Mouse (Mus musculus) heart, embryonic 16.5 days (tissue): Measurements from ENCODE around the gene Cysrt1. TPM values are rescaled to one million over a fixed set of nuclear protein-coding genes. Genes with fewer than 3 reads are reported as not detected.
A peak's percentile ranks its signal among the peaks of the same experiment; 100 is the strongest.
"Not testable (repeated sequence)": the region's sequence is repeated elsewhere in the genome, so short reads cannot be mapped to it uniquely, and the experiment has no call there.

Experiments
- ATAC-seq: fragments of 200-750 bp; cut with Nextera tagmentation; replicated peaks from 2 replicates; pipeline ENCODE4 v1.8.0; 2017; ENCODE audit warnings: moderate number of reproducible peaks; ENCODE audit not compliant: insufficient read depth, low FRiP score; ENCODE audit errors: extremely low read depth
- H3K27ac ChIP-seq: fragments of 300-500 bp; sonication (generic); 2 replicates; pipeline ENCODE4 v1.5.1; 2014; ENCODE audit warnings: mild to moderate bottlenecking, low read length, control low read depth, moderate library complexity
- H3K27me3 ChIP-seq: fragments of 300-500 bp; sonication (generic); 2 replicates; pipeline ENCODE4 v1.6.1; 2014; ENCODE audit warnings: low read length, mixed read lengths; ENCODE audit not compliant: control insufficient read depth, insufficient read depth
- H3K36me3 ChIP-seq: fragments of 300-500 bp; sonication (generic); 2 replicates; pipeline ENCODE4 v1.6.1; 2014; ENCODE audit not compliant: control insufficient read depth, insufficient read depth
- H3K4me1 ChIP-seq: fragments of 300-500 bp; sonication (generic); 2 replicates; pipeline ENCODE4 v1.6.1; 2014; ENCODE audit warnings: low read length, mixed read lengths; ENCODE audit not compliant: control insufficient read depth, insufficient read depth
- H3K4me2 ChIP-seq: fragments of 300-500 bp; sonication (generic); 2 replicates; pipeline ENCODE4 v1.6.1; 2014; ENCODE audit warnings: low read depth, mild to moderate bottlenecking, control low read depth, low read length
- H3K4me3 ChIP-seq: fragments of 300-500 bp; sonication (generic); 2 replicates; pipeline ENCODE4 v1.5.1; 2014; ENCODE audit warnings: mild to moderate bottlenecking, control low read depth, low read length
- H3K9ac ChIP-seq: fragments of 300-500 bp; sonication (generic); 2 replicates; pipeline ENCODE4 v1.6.1; 2014; ENCODE audit warnings: low read length, control low read depth
- H3K9me3 ChIP-seq: fragments of 300-500 bp; sonication (generic); replicated peaks from 2 replicates; pipeline ENCODE4 v1.6.1; 2016; ENCODE audit warnings: low read length; ENCODE audit not compliant: control insufficient read depth
- WGBS: fragments of 180-500 bp; shearing (Covaris S2); extraction: QIAGEN DNeasy Blood & Tissue Kit; methylation state at CpG from one replicate; pipeline ENCODE4 v1.1.7; 2014; 5-methylcytosine and 5-hydroxymethylcytosine counted together
- polyA plus RNA-seq: library from polyadenylated mRNA; unstranded; fragments of >200 nt; fragmentation: Nextera tagmentation; extraction: Ambion mirVana; gene quantifications from 2 replicates; pipeline ENCODE4 v1.2.1, GENCODE M21; 2015

Gene Cysrt1
- polyA plus RNA-seq, 1 experiment from 2014 or later: not detected

GRCm38 (mm10) chr2:25258887-25259286 is 16.6 kb upstream of the Cysrt1 start:
- Histone ChIP-seq H3K27me3 (peaks cover 5% of the 10 kb centered on the region), H3K9ac (no peak overlapping the region), H3K4me2 (no peak overlapping the region), H3K27ac (no peak overlapping the region), H3K36me3 (no peaks in the 10 kb centered on the region), H3K9me3 (no peaks in the 10 kb centered on the region), H3K4me1 (peaks cover 19% of the 10 kb centered on the region), H3K4me3 (no peak overlapping the region)
- WGBS: 64% methylated on average over 2 of the region's 2 CpGs
- no peak for ATAC-seq

GRCm38 (mm10) chr2:25257250-25257649 is 15.0 kb upstream of the Cysrt1 start:
- not testable (repeated sequence) for H3K36me3 ChIP-seq, H3K9me3 ChIP-seq, H3K4me2 ChIP-seq, H3K27ac ChIP-seq, H3K27me3 ChIP-seq, H3K9ac ChIP-seq, H3K4me3 ChIP-seq, ATAC-seq
- 81% methylated on average over 5 of the region's 5 CpGs for WGBS
- H3K4me1 ChIP-seq: peaks cover 13% of the 10 kb centered on the region

DNA sequence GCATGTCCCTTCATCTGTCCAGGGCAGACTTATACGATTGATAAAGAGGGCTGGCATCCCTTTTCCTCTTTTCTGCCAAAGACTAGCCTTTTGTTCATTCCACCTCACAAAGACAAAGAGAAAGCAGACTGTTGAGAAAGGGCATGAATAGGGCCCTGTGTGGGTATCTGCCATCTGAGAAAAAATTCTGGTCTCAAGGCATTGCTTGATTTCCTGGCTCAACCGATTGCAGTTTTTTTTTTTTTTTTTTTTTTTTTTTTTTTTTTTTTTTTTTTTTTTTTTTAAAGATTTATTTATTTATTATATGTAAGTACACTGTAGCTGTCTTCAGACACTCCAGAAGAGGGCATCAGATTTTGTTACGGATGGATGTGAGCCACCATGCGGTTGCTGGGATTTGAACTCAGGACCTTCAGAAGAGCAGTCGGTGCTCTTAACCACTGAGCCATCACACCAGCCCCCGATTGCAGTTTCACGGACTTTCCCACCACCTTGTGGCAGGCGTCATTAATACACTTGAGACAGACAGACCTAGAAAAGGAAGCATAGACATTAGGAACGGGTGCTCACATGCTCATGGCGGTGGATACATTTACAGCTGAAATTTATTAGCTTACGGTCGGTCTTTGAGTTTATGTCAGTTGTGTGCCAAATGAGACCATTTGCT is 14.3 kb upstream of the Cysrt1 start:
- Histone ChIP-seq H3K9ac (peak overlapping the region; percentile 87), H3K4me2 (peak overlapping the region; percentile 97), H3K4me3 (peak overlapping the region; percentile 100), H3K4me1 (peaks cover 13% of the 10 kb centered on the region)
- H3K27me3 ChIP-seq, ATAC-seq, H3K27ac ChIP-seq, H3K36me3 ChIP-seq, H3K9me3 ChIP-seq: not testable (repeated sequence)
- WGBS: 53% methylated on average over 11 of the region's 12 CpGs

- Histone ChIP-seq H3K4me2 (peak within 1 kb of the TSS; percentile 97), H3K9ac (peak within 1 kb of the TSS; percentile 87), H3K27ac (peak within 1 kb of the TSS; percentile 68), H3K36me3 (peaks cover 6% of the 10 kb centered on the region; the same call in 1 of the 2 replicates), H3K4me1 (peaks cover 13% of the 10 kb centered on the region), H3K27me3 (no peaks in the 10 kb centered on the region), H3K4me3 (peak within 1 kb of the TSS; percentile 100), H3K9me3 (no peaks in the 10 kb centered on the region)
- under 1% methylated on average over 39 of the region's 39 CpGs for WGBS
- ATAC-seq: peak; percentile 80
Measured at GRCm38 (mm10) chr2:25255284-25255779, 13.1 kb upstream of the Cysrt1 start, which contains the start of gene Tmem203. TSS of gene Tmem203 (plus strand) at chr2:25255439.

GRCm38 (mm10) chr2:25252331-25252730 is 10.1 kb upstream of the Cysrt1 start:
- 88% methylated on average over 1 of the region's 1 CpGs for WGBS
- Histone ChIP-seq H3K9ac (no peak overlapping the region), H3K4me3 (no peak overlapping the region), H3K9me3 (no peaks in the 10 kb centered on the region), H3K36me3 (peaks cover 14% of the 10 kb centered on the region), H3K27ac (no peak overlapping the region), H3K4me2 (no peak overlapping the region), H3K27me3 (no peaks in the 10 kb centered on the region), H3K4me1 (peaks cover 13% of the 10 kb centered on the region)
- ATAC-seq: no peak

DNA sequence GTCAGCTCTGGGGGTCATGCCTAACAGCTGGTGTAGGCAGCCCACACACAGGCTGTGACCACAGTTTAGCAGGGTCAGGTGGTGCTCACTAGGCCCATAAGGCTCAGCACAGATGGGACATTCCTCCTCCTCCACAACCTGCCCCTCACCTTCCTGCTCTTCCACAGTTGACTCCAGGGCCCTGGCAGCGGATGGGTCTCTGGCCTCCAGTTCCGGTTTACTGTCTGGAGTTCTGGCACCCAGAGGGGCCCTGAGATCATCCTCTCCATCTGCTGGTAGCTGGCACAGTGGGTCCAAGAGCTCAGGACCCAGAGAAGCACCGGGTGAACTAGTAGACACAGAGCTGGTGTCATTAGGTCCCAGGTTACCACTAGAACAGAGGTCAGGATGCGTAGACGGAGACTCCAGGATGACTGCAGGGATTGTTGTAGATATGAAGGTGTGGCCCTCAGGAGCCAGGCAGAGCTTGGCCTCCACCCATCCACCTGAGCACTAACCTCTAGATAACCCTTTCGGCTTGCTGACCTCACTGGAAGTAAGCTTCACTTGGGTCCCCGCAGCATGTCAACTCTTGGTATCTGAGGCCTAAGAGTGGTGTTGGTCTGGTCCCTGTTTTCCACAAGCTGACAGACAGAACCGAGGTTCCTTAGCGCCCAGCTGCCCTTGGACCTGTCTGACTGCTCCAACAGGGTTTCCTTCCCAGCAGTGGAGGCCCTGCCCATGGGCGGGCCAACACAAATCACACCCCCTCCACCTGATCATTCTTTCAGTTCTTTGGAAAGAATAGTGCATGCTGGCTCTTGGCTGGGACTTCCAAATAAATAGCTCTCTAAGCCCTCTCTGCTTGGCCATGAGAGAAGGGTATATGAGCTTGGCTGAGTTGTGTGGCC is 4.2 kb upstream of the Cysrt1 start, which contains the start of gene AL732309.1:
AL732309.1 (minus strand) TSS at position 681 of the 890 bp plus-strand sequence.
- H3K27me3 ChIP-seq: peaks cover 12% of the 10 kb centered on the region; the same call in 1 of the 2 replicates
- no peak within 1 kb of the TSS for H3K27ac ChIP-seq
- H3K36me3 ChIP-seq: peaks cover 15% of the 10 kb centered on the region
- ATAC-seq: no peak
- H3K4me3 ChIP-seq: no peak within 1 kb of the TSS
- H3K9ac ChIP-seq: no peak within 1 kb of the TSS
- H3K9me3 ChIP-seq: no peaks in the 10 kb centered on the region
- H3K4me2 ChIP-seq: no peak within 1 kb of the TSS
- 86% methylated on average over 10 of the region's 10 CpGs for WGBS
- H3K4me1 ChIP-seq: peaks cover 7% of the 10 kb centered on the region

DNA sequence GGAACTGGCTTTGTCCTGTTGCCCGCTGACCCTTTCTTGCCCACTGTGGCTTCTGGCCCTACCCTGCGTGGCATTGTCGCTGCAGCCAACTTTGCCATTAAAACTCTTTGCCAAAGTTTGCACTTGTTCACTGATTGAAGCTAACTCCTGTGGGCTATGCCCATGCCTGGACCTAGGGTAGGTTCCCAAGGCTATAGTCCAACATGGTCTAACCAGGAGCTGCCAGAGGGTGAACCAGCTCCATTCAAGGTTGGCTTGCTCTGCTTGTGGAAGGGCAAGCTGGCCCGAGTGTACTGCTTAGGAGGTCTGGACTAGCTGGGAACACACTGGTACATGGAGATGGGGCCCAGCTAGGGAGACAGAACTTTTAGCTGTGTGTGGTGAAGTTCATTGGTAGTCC is 1.9 kb upstream of the Cysrt1 start:
- H3K27ac ChIP-seq: no peak overlapping the region
- no peak for ATAC-seq

GRCm38 (mm10) chr2:25243342-25243741 is 1.1 kb upstream of the Cysrt1 start:
- peaks cover 13% of the 10 kb centered on the region for H3K4me1 ChIP-seq
- ATAC-seq: no peak
- H3K4me3 ChIP-seq: no peak overlapping the region
- H3K27me3 ChIP-seq: peaks cover 16% of the 10 kb centered on the region; the same call in 1 of the 2 replicates
- no peak overlapping the region for H3K9ac ChIP-seq
- H3K4me2 ChIP-seq: no peak overlapping the region
- 63% methylated on average over 8 of the region's 8 CpGs for WGBS
- peaks cover 4% of the 10 kb centered on the region for H3K36me3 ChIP-seq
- H3K9me3 ChIP-seq: no peaks in the 10 kb centered on the region
- no peak overlapping the region for H3K27ac ChIP-seq

More for the DNA sequence above, 1.9 kb upstream of the Cysrt1 start:
- H3K4me3 ChIP-seq: no peak overlapping the region
- peaks cover 7% of the 10 kb centered on the region for H3K36me3 ChIP-seq
- H3K27me3 ChIP-seq: peaks cover 16% of the 10 kb centered on the region; the same call in 1 of the 2 replicates
- H3K9me3 ChIP-seq: no peaks in the 10 kb centered on the region
- 87% methylated on average over 4 of the region's 4 CpGs for WGBS
- peaks cover 13% of the 10 kb centered on the region for H3K4me1 ChIP-seq
- no peak overlapping the region for H3K9ac ChIP-seq
- no peak overlapping the region for H3K4me2 ChIP-seq
